Mouse (Mus musculus) adrenal gland, adult (tissue): ENCODE results near the gene Csad.
"Not testable (repeated sequence)": the region's sequence is repeated elsewhere in the genome, so short reads cannot be mapped to it uniquely, and the experiment has no call there.

Experiments
- DNase-seq, 2 experiments: peaks; one replicate each; pipeline ENCODE4 v3.0.0; 2022 to 2023; ENCODE audit warnings: low spot score in 1 of 2; ENCODE audit not compliant: inconsistent age in 2 of 2

Csad gene

DNA sequence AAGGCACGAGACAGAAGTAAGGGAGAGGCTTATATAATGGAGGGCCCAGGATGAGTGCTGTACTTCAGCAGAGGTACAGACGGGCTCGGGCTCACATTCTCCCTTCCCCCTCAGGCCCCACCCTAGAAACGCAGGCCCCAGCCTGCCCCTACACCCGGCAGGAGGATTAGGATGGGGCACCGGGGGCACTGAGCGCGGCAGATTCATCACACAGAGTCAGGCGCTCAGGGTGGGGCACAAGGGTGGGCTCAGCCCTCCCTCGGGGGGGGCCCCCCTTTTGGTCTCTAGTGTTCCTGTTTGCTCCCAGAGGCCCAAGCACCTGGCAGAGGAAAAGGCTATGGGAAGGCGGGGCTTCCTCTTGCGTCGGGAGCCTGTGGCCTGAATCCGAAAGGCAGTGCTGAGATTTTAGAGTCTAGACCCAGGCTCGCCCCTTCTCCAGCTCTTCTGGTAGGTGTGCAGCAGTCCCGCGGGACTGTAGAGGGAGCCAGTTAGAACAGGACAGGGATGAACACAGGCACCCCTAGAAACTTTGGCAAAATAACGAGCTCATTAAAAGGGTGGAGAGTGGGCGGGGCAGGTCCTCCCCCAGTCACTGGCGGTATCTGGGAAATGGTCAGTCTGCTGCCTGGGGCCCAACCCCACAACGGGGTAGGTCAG lies 31.0 kb upstream of the Csad start:
- peak; percentile 13 to 50 for DNase-seq

DNA sequence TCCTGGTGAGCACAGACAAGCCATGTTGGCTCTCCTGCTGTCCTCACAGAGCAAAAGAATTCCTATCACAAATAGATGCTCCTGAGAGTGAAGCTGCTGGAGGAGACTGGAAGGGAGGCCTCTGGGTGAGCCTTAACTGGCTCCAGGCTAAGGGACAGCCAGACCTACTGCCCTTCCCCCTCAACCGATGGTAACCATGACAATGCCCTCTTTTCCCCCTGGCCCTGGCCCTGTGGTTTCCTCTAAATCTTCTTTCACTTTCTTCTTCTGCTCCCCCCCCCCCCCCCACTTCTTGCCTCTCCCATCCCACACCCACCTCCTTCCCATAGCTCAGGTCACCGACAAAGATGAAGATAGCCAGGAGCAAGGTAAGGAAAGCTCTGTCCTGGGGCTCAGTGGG lies 29.4 kb upstream of the Csad start:
- DNase-seq = no peak

DNA sequence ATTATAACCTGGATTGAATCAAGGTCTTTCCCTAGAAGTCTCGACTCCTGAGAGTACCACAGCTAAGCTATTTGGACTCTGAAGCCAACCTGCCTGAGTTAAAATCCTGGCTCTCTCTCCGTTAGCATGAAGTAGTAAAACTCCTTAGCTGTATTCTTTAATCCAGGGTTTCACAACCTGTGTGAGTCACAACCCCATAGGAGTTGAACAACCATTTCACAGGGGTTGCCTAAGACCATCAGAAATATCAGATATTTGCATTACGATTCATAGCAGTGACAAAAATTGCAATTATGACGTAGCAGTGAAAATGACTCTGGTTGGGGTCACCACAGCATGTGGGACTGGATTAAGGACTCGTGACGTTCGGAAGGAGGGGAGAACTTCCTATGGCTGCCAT lies 28.2 kb upstream of the Csad start:
- peak in 1 of 2 experiments; percentile 34 for DNase-seq

DNA sequence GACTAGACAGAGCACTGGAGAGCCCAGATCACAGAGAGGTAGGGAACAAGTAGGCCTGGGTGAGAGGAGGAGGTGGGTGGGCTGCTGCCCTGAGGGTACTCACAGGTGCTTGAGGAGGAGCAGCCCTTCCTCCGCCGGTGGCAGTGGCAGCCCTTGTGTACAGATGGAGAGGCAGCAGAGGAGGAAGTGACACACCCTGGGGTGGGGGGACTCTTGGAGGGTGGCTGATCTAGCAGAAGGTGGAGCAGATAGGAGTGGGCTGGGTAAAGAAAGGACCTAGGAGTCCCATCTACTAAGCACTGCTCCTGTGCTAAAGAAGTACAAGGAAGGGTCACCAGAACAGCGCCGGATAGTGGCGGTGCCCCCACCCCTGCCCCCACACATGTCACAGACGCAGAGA lies 27.2 kb upstream of the Csad start, which contains the start of gene Itgb7:
TSS of gene Itgb7 (minus strand) at position 197 of the 400 bp plus-strand sequence.
- no peak for DNase-seq

DNA sequence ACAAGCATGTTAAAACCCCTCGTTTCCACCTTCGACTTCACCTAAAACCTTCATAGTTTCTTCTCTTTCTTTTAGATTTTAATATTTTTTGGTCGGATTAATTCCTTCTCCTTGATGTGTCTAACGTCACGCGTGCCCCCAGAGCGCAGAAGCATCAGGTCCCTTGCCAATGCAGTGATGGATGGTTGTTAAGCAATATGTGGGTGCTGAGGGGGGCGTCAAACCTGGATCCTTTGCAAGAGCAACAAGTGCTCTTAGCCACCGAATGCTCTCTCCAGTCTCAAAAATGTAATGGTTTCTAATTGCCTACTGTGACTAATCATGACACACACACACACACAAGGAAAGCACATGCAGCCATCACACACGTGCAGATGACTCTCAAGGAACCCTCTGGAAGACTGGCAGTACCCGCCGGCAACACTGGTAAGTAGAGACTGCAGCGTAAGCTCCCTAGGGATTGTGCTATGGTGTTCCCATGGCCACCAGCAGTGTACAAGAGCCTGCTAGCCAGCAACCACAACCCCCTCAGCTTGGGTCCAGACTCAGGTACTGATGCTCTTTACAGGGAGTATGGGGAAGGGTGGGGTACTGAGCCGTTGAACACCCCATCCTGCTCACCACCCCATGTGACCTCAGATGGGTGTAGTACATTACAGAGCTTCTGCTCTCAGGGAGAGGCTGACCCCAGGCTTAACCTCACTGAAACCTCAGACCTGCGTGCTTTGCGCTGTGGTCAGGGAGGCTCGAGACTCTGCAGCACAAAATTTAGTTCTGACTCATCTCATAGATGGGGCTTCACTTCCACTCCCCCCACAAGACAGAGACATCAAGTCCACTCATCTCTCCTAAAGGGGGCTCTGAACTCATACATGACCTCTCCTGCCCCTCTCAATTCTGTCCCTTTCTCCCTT lies 26.1 kb upstream of the Csad start:
- no peak for DNase-seq

DNA sequence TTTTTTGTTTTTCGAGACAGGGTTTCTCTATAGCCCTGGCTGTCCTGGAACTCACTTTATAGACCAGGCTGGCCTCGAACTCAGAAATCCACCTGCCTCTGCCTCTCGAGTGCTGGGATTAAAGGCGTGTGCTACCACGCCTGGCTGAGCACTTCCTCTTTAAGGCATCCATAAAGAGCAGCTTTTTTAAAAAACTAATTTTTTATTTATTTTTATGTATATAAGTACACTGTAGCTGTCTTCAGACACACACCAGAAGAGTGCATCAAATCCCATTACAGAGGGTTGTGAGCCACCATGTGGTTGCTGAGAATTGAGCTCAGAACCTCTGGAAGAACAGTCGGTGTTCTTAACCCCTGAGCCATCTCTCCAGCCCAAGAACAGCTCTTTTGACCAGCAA lies 21.1 kb upstream of the Csad start:
- DNase-seq = not testable (repeated sequence)

DNA sequence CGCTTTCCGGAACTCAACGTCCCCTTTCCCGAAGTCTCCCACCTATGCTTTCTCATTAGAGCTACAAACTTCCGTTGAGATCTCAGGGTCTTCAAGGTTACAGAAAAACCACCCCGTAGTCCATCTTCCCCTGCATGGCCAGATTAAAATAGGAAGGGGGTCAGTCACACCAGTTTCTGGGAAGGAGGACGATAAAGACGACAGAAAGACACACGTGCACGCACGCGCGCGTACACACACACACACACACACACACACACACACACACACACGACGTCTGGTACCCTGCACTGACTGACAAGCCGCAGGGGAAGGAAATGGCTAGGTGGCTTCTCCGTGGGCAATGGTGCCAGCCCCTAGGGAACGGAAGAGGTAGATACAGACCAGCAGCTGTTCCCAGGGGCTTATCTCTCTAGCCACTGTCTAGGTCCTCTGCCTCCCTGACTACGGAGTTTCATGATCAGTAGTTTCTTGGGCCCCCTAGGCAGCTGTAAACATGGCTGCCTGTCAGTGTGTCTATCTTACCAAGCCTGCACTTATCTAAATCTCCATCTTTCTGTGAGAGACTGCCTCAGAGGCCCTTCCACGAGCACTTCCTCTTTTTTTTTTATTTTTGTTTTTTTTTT lies 20.6 kb upstream of the Csad start:
- peak in 1 of 2 experiments; percentile 55 for DNase-seq

DNA sequence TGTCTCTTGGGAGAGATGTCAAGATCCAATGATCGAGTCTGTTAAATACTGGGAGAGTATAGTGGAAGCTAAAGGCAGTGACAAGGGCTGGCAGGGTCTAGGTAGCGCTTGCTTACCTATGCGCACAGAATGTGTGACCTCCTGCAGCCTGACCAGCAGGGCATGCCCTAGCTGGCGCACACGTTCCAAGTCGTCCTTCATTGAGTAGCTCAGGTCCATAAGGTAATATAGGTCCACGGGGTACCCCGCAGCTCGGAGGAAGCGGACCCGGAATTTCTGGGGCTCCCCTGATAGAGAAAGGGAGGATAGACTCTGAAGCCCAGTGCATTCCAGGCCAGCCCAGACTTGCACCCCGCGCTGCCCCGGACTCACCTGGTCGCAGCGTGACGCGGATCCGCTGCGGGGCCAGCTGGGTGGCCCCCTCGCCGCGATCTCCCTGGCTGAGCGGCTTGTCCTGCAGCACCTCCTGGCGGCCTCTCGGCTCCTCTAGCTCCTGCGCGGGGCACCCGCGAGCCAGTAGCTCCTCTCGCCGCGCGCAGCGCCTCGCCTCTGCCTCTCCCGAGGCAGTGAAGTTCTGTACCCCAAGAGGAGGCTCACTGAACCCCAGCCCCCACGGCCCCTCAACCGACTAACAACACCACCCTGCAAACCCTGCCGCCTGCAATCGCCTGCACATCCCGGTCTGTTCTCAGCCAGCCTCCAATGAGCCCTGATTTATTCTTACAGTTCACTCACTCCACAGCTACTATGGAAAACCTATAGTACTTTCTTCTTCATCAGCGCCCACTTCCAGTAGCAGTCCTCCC lies 19.9 kb upstream of the Csad start:
- DNase-seq = peak; percentile 85 to 94

DNA sequence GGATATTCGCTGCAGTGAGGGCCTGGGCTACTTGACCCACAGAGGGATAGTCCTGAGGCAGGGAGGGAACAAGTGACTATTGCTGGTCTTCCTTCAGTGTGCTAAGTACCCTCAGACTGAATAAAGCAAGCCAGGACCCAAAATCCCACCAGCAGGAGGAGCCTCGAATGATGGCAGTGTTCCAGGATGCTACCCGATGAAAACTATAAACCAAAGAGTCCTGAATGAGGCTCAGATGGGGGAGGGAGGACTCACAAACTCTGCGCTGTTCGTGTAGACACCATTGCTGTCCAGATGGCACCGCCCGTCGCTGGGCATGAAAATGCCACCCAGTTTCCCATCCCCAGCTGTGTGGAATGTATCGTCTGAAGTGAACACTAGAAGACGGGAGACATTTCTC lies 17.9 kb upstream of the Csad start:
- DNase-seq = no peak

DNA sequence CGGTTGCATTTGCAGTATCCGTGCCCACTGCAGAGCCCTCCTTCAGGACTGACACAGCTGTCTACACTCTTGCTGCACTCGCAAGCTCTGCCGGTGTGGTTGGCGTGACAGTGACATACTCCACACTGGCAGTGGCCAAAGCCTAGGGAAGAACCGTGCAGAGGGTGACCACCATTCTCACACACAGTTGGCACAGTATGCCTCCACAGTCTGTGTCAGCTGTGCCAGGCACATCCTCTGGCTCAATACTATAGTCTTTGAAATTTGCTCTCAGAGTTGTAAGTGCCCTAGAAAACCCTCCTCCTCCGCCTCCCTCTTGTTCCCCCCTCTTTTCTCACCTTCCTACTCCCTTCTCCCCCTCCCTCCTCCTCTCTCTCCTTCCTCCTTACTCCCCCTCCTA lies 12.8 kb upstream of the Csad start:
- DNase-seq = peak in 1 of 2 experiments; percentile 42

DNA sequence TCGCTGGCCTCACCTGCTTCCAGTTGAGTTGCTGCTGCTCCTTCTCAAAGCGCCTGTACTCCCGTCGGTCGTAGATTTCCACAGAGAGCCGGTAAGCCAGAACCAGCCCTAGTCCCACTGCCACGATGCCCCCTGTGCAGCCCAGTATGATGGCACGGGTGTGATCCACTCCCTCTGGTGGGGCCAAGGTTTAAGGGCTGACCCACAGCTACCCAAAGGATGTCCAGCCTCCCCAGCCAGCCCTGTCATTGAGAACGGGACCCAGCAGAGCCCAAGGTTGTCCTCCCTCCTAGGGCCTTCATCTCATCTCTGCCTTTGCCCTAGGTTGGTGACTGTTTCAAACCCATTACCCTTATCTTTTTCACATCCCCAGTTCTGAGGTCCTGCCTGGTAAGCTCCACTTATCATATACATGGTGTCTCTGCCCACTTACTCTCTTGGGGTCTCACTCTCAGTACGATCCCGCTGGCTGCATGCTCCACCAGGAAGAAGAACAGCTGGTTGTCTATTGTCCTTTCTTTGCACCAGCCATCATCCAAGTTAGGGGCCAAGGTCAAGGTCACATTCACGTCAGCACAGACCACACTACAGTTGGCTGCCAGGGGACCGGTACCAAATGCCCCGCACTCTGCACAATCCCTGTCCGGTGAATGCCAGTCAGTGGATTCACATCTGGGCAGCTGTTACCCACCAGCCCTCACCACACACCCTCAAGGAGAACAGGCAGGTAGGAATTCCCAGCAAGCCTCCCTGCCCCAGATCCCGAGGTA lies 12.1 kb upstream of the Csad start:
- peak in 1 of 2 experiments; percentile 64 for DNase-seq

DNA sequence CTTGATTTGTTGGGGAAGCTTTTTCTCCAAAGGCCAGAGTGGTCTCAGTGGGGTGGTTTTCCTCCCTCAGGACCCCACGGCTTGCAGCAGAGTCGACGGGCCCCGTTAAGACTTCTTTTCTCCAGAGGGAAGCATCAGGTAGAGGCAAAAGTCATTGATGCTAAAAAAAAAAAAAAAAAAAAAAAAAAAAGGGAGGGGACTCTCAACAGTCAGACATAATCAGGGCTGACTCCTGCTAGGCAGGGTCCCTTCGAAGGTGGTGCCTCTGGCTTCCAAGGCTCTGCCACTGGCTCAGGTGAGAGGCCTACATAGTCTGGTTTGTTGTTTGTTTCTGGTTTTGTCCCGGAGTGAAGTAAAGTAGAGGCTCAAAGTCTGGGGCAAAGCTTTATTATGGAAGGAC lies 11.1 kb upstream of the Csad start:
- DNase-seq = no peak

DNA sequence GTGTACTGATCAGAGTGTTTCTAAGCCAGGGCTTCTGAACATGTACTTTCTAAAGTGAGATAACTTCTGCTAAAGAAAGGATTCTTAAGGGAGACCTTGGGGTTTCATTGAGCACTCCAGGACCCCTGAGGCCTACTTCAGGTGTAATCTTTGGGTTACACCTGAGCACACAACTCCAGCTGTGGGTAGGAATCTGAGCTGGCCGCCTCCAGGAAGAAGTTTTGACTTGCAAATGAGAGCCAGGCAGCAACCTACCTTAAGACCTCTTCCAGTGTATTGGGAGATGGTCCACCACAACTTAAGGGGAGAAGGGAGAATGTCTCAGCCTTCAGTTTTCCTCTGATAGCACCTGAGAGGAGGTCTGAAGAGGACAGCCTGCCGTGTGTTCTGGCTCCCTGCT lies 9.6 kb upstream of the Csad start:
- no peak for DNase-seq

DNA sequence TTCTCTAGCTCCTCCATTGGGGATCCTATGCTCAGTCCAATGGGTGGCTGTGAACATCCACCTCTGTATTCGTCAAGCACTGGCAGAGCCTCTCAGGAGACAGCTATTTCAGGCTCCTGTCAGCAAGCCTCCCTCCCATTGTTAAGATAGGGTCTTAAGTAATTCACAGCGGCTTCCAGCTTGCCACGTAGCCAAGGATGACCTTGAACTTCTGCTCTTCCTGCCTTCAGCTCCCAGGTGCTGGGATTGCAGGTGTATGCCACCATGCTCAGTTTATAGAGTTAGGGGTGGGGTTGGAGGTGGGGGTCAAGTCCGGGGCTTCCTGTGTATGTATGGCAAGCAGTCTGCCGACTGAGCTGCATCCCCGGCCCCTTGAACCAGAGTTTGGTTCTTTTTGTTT lies 7.4 kb upstream of the Csad start:
- DNase-seq = peak in 1 of 2 experiments; percentile 29

DNA sequence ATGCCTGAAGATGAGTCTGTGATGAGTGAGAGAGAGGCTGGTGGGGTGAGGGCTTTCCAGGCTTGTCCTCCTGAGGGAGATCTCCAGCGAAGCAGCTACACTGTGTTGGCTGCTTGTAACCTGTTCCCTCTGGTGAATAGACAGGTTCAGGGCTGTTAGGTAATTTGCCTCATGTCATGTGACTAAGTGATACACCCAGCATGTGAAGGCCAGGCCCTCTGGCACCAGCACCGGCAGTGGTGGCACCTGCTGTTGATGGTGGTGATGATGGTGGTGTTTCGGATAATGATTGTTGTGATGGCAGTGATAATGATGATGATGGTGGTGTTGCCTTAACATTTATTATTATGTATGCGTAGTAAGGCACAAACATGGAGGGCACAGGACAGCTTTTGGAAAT lies 6.3 kb upstream of the Csad start:
- DNase-seq = peak in 1 of 2 experiments; percentile 30

DNA sequence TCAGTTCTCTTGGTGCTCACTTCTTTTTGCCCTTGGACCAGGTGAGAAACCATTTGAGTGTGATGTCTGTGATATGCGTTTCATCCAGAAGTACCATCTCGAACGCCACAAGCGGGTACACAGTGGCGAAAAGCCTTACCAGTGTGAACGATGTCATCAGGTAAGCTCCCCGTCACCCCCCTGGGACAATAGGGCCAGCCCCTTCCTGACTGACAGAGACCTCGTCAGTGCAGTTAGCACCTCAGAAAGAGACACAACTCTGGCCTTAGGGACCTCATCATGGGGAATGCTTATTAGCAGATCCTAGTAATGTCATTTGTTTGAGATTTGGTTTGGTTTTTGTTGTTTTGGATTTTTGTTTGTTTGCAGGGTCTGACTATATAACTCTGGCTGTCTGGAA lies 4.6 kb upstream of the Csad start:
- no peak for DNase-seq

DNA sequence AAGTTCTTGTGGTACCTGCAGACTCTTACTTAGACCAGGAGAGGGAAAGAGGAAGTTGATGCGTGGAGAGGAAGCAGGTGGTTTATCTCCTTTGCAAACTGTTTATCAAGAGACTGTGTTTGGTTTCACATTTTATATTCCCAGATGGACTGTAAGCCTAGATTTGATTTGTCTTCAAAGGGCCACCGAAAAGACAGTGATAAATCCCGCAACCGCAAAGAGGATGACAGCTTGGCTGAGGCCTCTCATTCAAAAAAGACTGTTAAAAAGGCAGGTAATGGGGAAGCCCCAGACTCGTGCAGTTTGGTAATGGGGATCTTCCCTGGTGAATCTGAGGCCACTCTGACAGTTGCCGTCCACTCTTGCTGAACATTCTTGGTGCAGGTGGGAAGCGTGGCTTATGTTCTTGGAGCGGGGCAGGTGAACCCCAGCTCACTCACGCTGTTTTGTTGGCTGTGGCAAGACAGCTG lies 3.6 kb upstream of the Csad start:
- DNase-seq = no peak

DNA sequence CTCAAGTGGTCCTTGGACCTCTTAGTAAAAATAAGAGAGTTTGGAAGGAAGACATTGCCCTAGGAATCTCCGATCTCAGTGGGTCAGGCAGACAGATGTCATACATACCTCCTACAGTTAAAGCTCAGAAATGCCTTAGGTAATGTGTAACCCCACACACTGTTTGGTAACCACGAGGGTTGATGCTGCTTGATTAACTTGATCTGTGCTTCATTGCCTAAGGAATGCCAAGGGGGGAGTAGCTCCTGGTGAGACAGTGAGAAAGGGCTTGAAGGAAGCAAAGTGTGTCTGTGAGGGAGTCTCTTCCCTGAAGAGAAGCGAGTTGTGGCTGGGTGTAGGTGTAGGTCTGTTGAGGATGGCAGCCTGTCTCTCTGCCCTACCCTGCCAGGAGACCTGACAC lies 2.8 kb upstream of the Csad start:
- DNase-seq = no peak

DNA sequence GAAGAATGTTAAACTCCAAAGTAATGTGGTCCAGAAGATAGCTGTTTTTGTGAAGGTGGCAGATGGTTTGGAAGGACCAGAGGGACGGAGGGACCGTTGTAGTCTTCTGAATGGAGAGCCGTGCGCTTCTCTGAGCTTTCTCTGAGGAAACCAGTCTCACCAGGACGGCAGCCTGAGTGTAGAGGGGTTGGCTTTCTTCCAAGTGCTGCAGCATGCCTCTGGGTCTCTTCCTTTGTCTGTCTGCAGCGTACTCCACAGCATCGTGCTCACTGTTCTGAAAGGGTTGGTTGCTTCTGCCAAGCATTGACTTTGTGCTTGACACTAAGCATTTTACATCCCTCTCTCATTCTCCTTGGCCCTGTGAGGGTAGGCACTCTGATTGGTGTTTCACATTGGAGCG lies 1.3 kb upstream of the Csad start:
- peak in 1 of 2 experiments; percentile 66 for DNase-seq

DNA sequence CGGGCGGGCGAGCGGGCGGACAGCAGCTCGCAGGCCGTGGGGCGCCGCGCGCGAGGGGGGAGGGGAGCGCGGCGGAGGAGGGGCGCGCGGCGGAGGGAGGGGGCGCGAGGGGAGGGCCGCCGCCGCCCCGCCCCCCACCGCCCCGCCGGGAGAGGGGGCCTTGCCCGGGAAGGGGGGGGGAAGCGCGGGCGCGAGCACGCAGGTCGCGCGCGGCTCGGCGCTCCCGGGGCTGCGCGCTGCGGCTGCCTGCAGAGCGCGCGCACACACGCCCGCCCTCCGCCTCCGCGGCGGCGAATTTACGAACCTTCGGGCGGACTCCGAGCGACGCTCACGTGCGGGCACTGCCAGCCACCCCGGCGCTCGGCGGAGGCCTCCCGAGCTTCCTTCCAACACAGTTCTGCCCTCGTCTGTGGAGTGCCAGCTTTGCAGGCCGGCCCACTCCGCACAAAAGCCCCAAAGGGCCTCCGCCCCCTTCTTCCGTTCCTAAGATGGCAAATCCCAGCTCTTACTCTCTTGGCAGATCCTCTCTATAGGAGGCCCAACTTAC lies 616 bp downstream of the Csad start:
- DNase-seq = peak; percentile 80 to 89
